Mouse (Mus musculus): ENCODE measurements around the gene Rsbn1l. TPM values are rescaled to one million over a fixed set of nuclear protein-coding genes. Genes with fewer than 3 reads are reported as not detected.

Gene Rsbn1l
- total and polyA plus RNA-seq, 2 experiments = 1.6 to 7.7 TPM

GRCm38 (mm10) chr5:20940696-20941095 lies 15.5 kb downstream of the Rsbn1l start:
- H3K4me3 ChIP-seq (ENCODE audit: insufficient read depth, low read depth, low read length) = no peak overlapping the region
- H3K79me2 ChIP-seq (ENCODE audit: control insufficient read depth, insufficient read depth, low read length) = peaks cover 49% of the 10 kb centered on the region
- 90% methylated on average over 4 of the region's 4 CpGs for WGBS
- H3K4me1 ChIP-seq (ENCODE audit: control insufficient read depth, insufficient read depth, low read length) = peaks cover 28% of the 10 kb centered on the region
- no peak overlapping the region for H3K27ac ChIP-seq (replicated peaks; ENCODE audit: insufficient read depth, low read depth, low read length)
- H3K27me3 ChIP-seq (ENCODE audit: control insufficient read depth, insufficient read depth, low read length) = no peaks in the 10 kb centered on the region
- H3K36me3 ChIP-seq (ENCODE audit: control insufficient read depth, insufficient read depth, low read length) = no peaks in the 10 kb centered on the region
- TF ChIP-seq POLR2A (IDR thresholded peaks at IDR 0.05; ENCODE audit: extremely low read depth, insufficient read depth, low read length) (no peak), CTCF (IDR thresholded peaks at IDR 0.05; ENCODE audit: low read depth, low read length) (no peak)
- DNase-seq (ENCODE audit: extremely low read depth, low read depth, low spot score) = no peak
- H3K9ac ChIP-seq (ENCODE audit: low read depth, low read length) = no peak overlapping the region

GRCm38 (mm10) chr5:20940040-20940571 lies 16.1 kb downstream of the Rsbn1l start:
- Histone ChIP-seq H3K4me3 (ENCODE audit: insufficient read depth, low read depth, low read length) (no peak overlapping the region), H3K4me1 (ENCODE audit: control insufficient read depth, insufficient read depth, low read length) (peaks cover 33% of the 10 kb centered on the region), H3K27me3 (ENCODE audit: control insufficient read depth, insufficient read depth, low read length) (no peaks in the 10 kb centered on the region), H3K79me2 (ENCODE audit: control insufficient read depth, insufficient read depth, low read length) (peaks cover 49% of the 10 kb centered on the region), H3K27ac (replicated peaks; ENCODE audit: insufficient read depth, low read depth, low read length) (no peak overlapping the region), H3K9ac (ENCODE audit: low read depth, low read length) (no peak overlapping the region), H3K36me3 (ENCODE audit: control insufficient read depth, insufficient read depth, low read length) (no peaks in the 10 kb centered on the region)
- DNase-seq (ENCODE audit: extremely low read depth, low read depth, low spot score) = no peak
- no peak for TF ChIP-seq CTCF (IDR thresholded peaks at IDR 0.05; ENCODE audit: low read depth, low read length)
- TF ChIP-seq POLR2A (IDR thresholded peaks at IDR 0.05; ENCODE audit: extremely low read depth, insufficient read depth, low read length) = no peak
- 77% methylated on average over 6 of the region's 6 CpGs for WGBS

GRCm38 (mm10) chr5:20938523-20938922 lies 17.7 kb downstream of the Rsbn1l start:
- Histone ChIP-seq H3K4me1 (ENCODE audit: control insufficient read depth, insufficient read depth, low read length) (peaks cover 32% of the 10 kb centered on the region), H3K27ac (replicated peaks; ENCODE audit: insufficient read depth, low read depth, low read length) (0 out of 2 replicates have a peak overlapping the region, but pooled peaks have one; percentile 18), H3K9ac (ENCODE audit: low read depth, low read length) (no peak overlapping the region), H3K36me3 (ENCODE audit: control insufficient read depth, insufficient read depth, low read length) (no peaks in the 10 kb centered on the region), H3K4me3 (ENCODE audit: insufficient read depth, low read depth, low read length) (no peak overlapping the region), H3K79me2 (ENCODE audit: control insufficient read depth, insufficient read depth, low read length) (peaks cover 48% of the 10 kb centered on the region), H3K27me3 (ENCODE audit: control insufficient read depth, insufficient read depth, low read length) (no peaks in the 10 kb centered on the region)
- 67% methylated on average over 5 of the region's 5 CpGs for WGBS
- no peak for DNase-seq (ENCODE audit: extremely low read depth, low read depth, low spot score)
- no peak for TF ChIP-seq CTCF (IDR thresholded peaks at IDR 0.05; ENCODE audit: low read depth, low read length)
- no peak for TF ChIP-seq POLR2A (IDR thresholded peaks at IDR 0.05; ENCODE audit: extremely low read depth, insufficient read depth, low read length)

GRCm38 (mm10) chr5:20935934-20936333 lies 20.3 kb downstream of the Rsbn1l start:
- Histone ChIP-seq H3K9ac (ENCODE audit: low read depth, low read length) (no peak overlapping the region), H3K79me2 (ENCODE audit: control insufficient read depth, insufficient read depth, low read length) (peaks cover 43% of the 10 kb centered on the region; the same call in 1 of the 2 replicates), H3K27ac (replicated peaks; ENCODE audit: insufficient read depth, low read depth, low read length) (no peak overlapping the region), H3K4me3 (ENCODE audit: insufficient read depth, low read depth, low read length) (no peak overlapping the region), H3K36me3 (ENCODE audit: control insufficient read depth, insufficient read depth, low read length) (no peaks in the 10 kb centered on the region), H3K4me1 (ENCODE audit: control insufficient read depth, insufficient read depth, low read length) (peaks cover 28% of the 10 kb centered on the region), H3K27me3 (ENCODE audit: control insufficient read depth, insufficient read depth, low read length) (no peaks in the 10 kb centered on the region)
- 63% methylated on average over 5 of the region's 5 CpGs for WGBS
- no peak for DNase-seq (ENCODE audit: extremely low read depth, low read depth, low spot score)
- no peak for TF ChIP-seq POLR2A (IDR thresholded peaks at IDR 0.05; ENCODE audit: extremely low read depth, insufficient read depth, low read length)
- TF ChIP-seq CTCF (IDR thresholded peaks at IDR 0.05; ENCODE audit: low read depth, low read length) = no peak

GRCm38 (mm10) chr5:20932585-20932984 lies 23.6 kb downstream of the Rsbn1l start:
- H3K79me2 ChIP-seq (ENCODE audit: control insufficient read depth, insufficient read depth, low read length) = peaks cover 30% of the 10 kb centered on the region; the same call in 1 of the 2 replicates
- no peaks in the 10 kb centered on the region for H3K36me3 ChIP-seq (ENCODE audit: control insufficient read depth, insufficient read depth, low read length)
- DNase-seq (ENCODE audit: extremely low read depth, low read depth, low spot score) = no peak
- no peak overlapping the region for H3K27ac ChIP-seq (replicated peaks; ENCODE audit: insufficient read depth, low read depth, low read length)
- TF ChIP-seq CTCF (IDR thresholded peaks at IDR 0.05; ENCODE audit: low read depth, low read length) (no peak), POLR2A (IDR thresholded peaks at IDR 0.05; ENCODE audit: extremely low read depth, insufficient read depth, low read length) (no peak)
- H3K9ac ChIP-seq (ENCODE audit: low read depth, low read length) = no peak overlapping the region
- peaks cover 13% of the 10 kb centered on the region for H3K4me1 ChIP-seq (ENCODE audit: control insufficient read depth, insufficient read depth, low read length)
- no peaks in the 10 kb centered on the region for H3K27me3 ChIP-seq (ENCODE audit: control insufficient read depth, insufficient read depth, low read length)
- no peak overlapping the region for H3K4me3 ChIP-seq (ENCODE audit: insufficient read depth, low read depth, low read length)
- WGBS = 84% methylated on average over 3 of the region's 3 CpGs

GRCm38 (mm10) chr5:20931300-20931699 lies 24.9 kb downstream of the Rsbn1l start:
- Histone ChIP-seq H3K4me3 (ENCODE audit: insufficient read depth, low read depth, low read length) (no peak overlapping the region), H3K36me3 (ENCODE audit: control insufficient read depth, insufficient read depth, low read length) (no peaks in the 10 kb centered on the region), H3K4me1 (ENCODE audit: control insufficient read depth, insufficient read depth, low read length) (peaks cover 13% of the 10 kb centered on the region), H3K27me3 (ENCODE audit: control insufficient read depth, insufficient read depth, low read length) (no peaks in the 10 kb centered on the region), H3K27ac (replicated peaks; ENCODE audit: insufficient read depth, low read depth, low read length) (no peak overlapping the region), H3K9ac (ENCODE audit: low read depth, low read length) (no peak overlapping the region), H3K79me2 (ENCODE audit: control insufficient read depth, insufficient read depth, low read length) (peaks cover 29% of the 10 kb centered on the region; the same call in 1 of the 2 replicates)
- no peak for TF ChIP-seq CTCF (IDR thresholded peaks at IDR 0.05; ENCODE audit: low read depth, low read length)
- no peak for DNase-seq (ENCODE audit: extremely low read depth, low read depth, low spot score)
- WGBS = 83% methylated on average over 3 of the region's 3 CpGs

Measured in liver, adult 2 months (tissue).